Mouse (Mus musculus) heart, adult 2 months (tissue): ENCODE measurements at regions not wholly inside any gene's neighbourhood (a gene's known extent, or its start where the extent isn't known, plus 50 kb on each side); places are given as distances from the start of the nearest gene placed in this dataset.

ENCODE experiments used
- DNase-seq, 2 experiments: peaks; one replicate each; pipeline ENCODE4 v3.0.0; 2021
- H3K27ac ChIP-seq: fragments of 200-600 bp; 2 replicates; pipeline ENCODE4 v1.8.1; 2022
- H3K27me3 ChIP-seq: fragments of 200-500 bp; 2 replicates; pipeline ENCODE4 v1.6.1; 2012; ENCODE audit warnings: mild to moderate bottlenecking, low read length, inconsistent platforms, mixed read lengths; ENCODE audit not compliant: control insufficient read depth, insufficient read depth
- H3K36me3 ChIP-seq: fragments of 200-500 bp; 2 replicates; pipeline ENCODE4 v1.6.1; 2012; ENCODE audit warnings: low read length, inconsistent platforms; ENCODE audit not compliant: control insufficient read depth, insufficient read depth
- H3K4me1 ChIP-seq: fragments of 200-500 bp; 2 replicates; pipeline ENCODE4 v1.6.1; 2011; ENCODE audit warnings: low read length; ENCODE audit not compliant: control insufficient read depth, insufficient read depth
- H3K4me3 ChIP-seq: fragments of 200-600 bp; 2 replicates; pipeline ENCODE4 v1.8.1; 2022
- H3K79me2 ChIP-seq: fragments of 200-500 bp; replicated peaks from 2 replicates; pipeline ENCODE4 v1.6.1; 2012; ENCODE audit warnings: mild to moderate bottlenecking, inconsistent platforms, low read length, moderate library complexity, mixed read lengths; ENCODE audit not compliant: control insufficient read depth, insufficient read depth
- H3K9ac ChIP-seq: fragments of 200-500 bp; 2 replicates; pipeline ENCODE4 v1.6.1; 2012; ENCODE audit warnings: low read depth, mild to moderate bottlenecking, control low read depth, inconsistent platforms, low read length, mixed read lengths
- CTCF ChIP-seq: fragments of 200-600 bp; IDR thresholded peaks from 2 replicates; pipeline ENCODE4 v1.8.1; 2022; ENCODE audit warnings: antibody characterized with exemption, mild to moderate bottlenecking, moderate library complexity
- EP300 ChIP-seq: fragments of 200-500 bp; IDR thresholded peaks from 2 replicates; pipeline ENCODE4 v1.6.1; 2011; ENCODE audit warnings: low read depth, low read length, control low read depth; ENCODE audit not compliant: insufficient read depth
- POLR2A ChIP-seq: fragments of 200-500 bp; IDR thresholded peaks from 2 replicates; pipeline ENCODE4 v1.6.1; 2011; ENCODE audit warnings: mild to moderate bottlenecking, low read depth, low read length, control low read depth; ENCODE audit not compliant: insufficient read depth
- WGBS: fragments of 180-500 bp; shearing (Covaris S2); methylation state at CpG from one replicate; pipeline ENCODE4 v1.1.7; 2018; 5-methylcytosine and 5-hydroxymethylcytosine counted together
- intact Hi-C: fragments of 180-260 bp; cut with DNase I; formaldehyde crosslinking; loops from one replicate; pipeline ENCODE4 v1.15.1; 2025

- 28% methylated on average over 4 of the region's 4 CpGs for WGBS
- TF ChIP-seq POLR2A (no peak), CTCF (peak; percentile 67)
- peak in 1 of 2 experiments; percentile 25 for DNase-seq
Observed at GRCm38 (mm10) chr9:92878589-92878988, 336.6 kb downstream of the Plod2 start.

GRCm38 (mm10) chr9:92879812-92880211 is 337.8 kb downstream of the Plod2 start:
- 69% methylated on average over 2 of the region's 2 CpGs for WGBS
- no peaks in the 10 kb centered on the region for H3K27me3 ChIP-seq

More at GRCm38 (mm10) chr9:92878589-92878988, 336.6 kb downstream of the Plod2 start:
- no peak overlapping the region for H3K27ac ChIP-seq
- H3K36me3 ChIP-seq, result no peaks in the 10 kb centered on the region
- H3K9ac ChIP-seq, result no peak overlapping the region
- no peak overlapping the region for H3K4me3 ChIP-seq
- no peaks in the 10 kb centered on the region for H3K27me3 ChIP-seq
- H3K79me2 ChIP-seq, result no peaks in the 10 kb centered on the region
- intact Hi-C loops, result loop anchor here (2.0 to 10.0 kb wide), 2 partner anchors 380 to 734 kb away; no protein-coding TSS in a partner anchor
- H3K4me1 ChIP-seq, result no peaks in the 10 kb centered on the region

GRCm38 (mm10) chr9:92882251-92882832 is 340.3 kb downstream of the Plod2 start:
- no peak overlapping the region for H3K27ac ChIP-seq
- no peaks in the 10 kb centered on the region for H3K27me3 ChIP-seq
- no peak for DNase-seq
- TF ChIP-seq POLR2A (no peak), CTCF (no peak), EP300 (no peak)
- no peak overlapping the region for H3K9ac ChIP-seq
- intact Hi-C loops, result no loop called here
- H3K79me2 ChIP-seq, result no peaks in the 10 kb centered on the region
- H3K4me1 ChIP-seq, result no peaks in the 10 kb centered on the region
- no peaks in the 10 kb centered on the region for H3K36me3 ChIP-seq
- H3K4me3 ChIP-seq, result no peak overlapping the region
- WGBS, result 47% methylated on average over 3 of the region's 3 CpGs

More at GRCm38 (mm10) chr9:92879812-92880211, 337.8 kb downstream of the Plod2 start:
- no peak overlapping the region for H3K4me3 ChIP-seq
- no peaks in the 10 kb centered on the region for H3K4me1 ChIP-seq
- DNase-seq, result no peak
- TF ChIP-seq POLR2A (no peak), EP300 (no peak), CTCF (no peak)
- H3K36me3 ChIP-seq, result no peaks in the 10 kb centered on the region
- H3K27ac ChIP-seq, result no peak overlapping the region
- H3K9ac ChIP-seq, result no peak overlapping the region
- H3K79me2 ChIP-seq, result no peaks in the 10 kb centered on the region
- intact Hi-C loops, result loop anchor here (2.0 to 10.0 kb wide), 2 partner anchors 381 to 735 kb away; no protein-coding TSS in a partner anchor

- no peaks in the 10 kb centered on the region for H3K27me3 ChIP-seq
- no peaks in the 10 kb centered on the region for H3K36me3 ChIP-seq
- no peak overlapping the region for H3K27ac ChIP-seq
- no peaks in the 10 kb centered on the region for H3K79me2 ChIP-seq
- intact Hi-C loops, result no loop called here
- DNase-seq, result no peak
- no peak overlapping the region for H3K9ac ChIP-seq
- H3K4me3 ChIP-seq, result no peak overlapping the region
- TF ChIP-seq EP300, result no peak
- TF ChIP-seq CTCF, result 0 out of 2 replicates have a peak, but pooled peaks have one; percentile 5
- TF ChIP-seq POLR2A, result no peak
- H3K4me1 ChIP-seq, result no peaks in the 10 kb centered on the region
Observed at GRCm38 (mm10) chr9:92890063-92890462, 348.0 kb downstream of the Plod2 start.

GRCm38 (mm10) chr9:92899733-92900132 is 357.7 kb downstream of the Plod2 start:
- H3K4me3 ChIP-seq, result no peak overlapping the region
- WGBS, result 74% methylated on average over 4 of the region's 4 CpGs
- H3K27me3 ChIP-seq, result peaks cover 2% of the 10 kb centered on the region; the same call in 1 of the 2 replicates
- H3K36me3 ChIP-seq, result no peaks in the 10 kb centered on the region
- no peak overlapping the region for H3K27ac ChIP-seq
- no peak overlapping the region for H3K9ac ChIP-seq
- H3K4me1 ChIP-seq, result no peaks in the 10 kb centered on the region
- TF ChIP-seq CTCF, result no peak
- no peak for TF ChIP-seq EP300
- TF ChIP-seq POLR2A, result no peak
- DNase-seq, result no peak
- intact Hi-C loops, result no loop called here
- H3K79me2 ChIP-seq, result no peaks in the 10 kb centered on the region

- Histone ChIP-seq H3K4me3 (no peak overlapping the region), H3K36me3 (no peaks in the 10 kb centered on the region), H3K27ac (no peak overlapping the region), H3K4me1 (no peaks in the 10 kb centered on the region), H3K27me3 (peaks cover 2% of the 10 kb centered on the region; the same call in 1 of the 2 replicates), H3K9ac (no peak overlapping the region), H3K79me2 (no peaks in the 10 kb centered on the region)
- intact Hi-C loops, result no loop called here
- no peak for DNase-seq
- TF ChIP-seq CTCF (no peak), POLR2A (no peak), EP300 (no peak)
Observed at GRCm38 (mm10) chr9:92907102-92907501, 365.1 kb downstream of the Plod2 start.
